In genomic region chr7:81825381-81825780, GRCm38 (mm10) we compare ENCODE assay signal across 12 mouse cellular contexts. TPM values are rescaled to one million over a fixed set of nuclear protein-coding genes. Genes with fewer than 3 reads are reported as not detected.
A peak's percentile ranks its signal among the peaks of the same experiment; 100 is the strongest.
DNase-seq lines count a peak whose midpoint lies in the region; ATAC-seq lines count a peak whose summit lies in the region.
"Had no signal": no experiment of that assay in that cellular context is flagged by ENCODE, and none has a peak within 500 bp of the region (broad histone marks: within the 10 kb centered on the region; RNA-seq: fewer than 3 reads in every experiment).

No protein-coding gene starts in this region.

- no peaks in the 10 kb centered on the region for H3K9me3 ChIP-seq in embryonic facial prominence, embryonic 12.5 days
- no peaks in the 10 kb centered on the region for H3K9me3 ChIP-seq in embryonic facial prominence, embryonic 10.5 days
- H3K9me3 ChIP-seq in lung, embryonic 15.5 days: no peaks in the 10 kb centered on the region
- H3K9me3 ChIP-seq in intestine, embryonic 14.5 days (ENCODE audit: control insufficient read depth, low read length): no peaks in the 10 kb centered on the region
- H3K9me3 ChIP-seq in neural tube, embryonic 15.5 days (replicated peaks): no peaks in the 10 kb centered on the region
- H3K9me3 ChIP-seq: megakaryocyte, embryonic 14.5 days had no signal

- H3K36me3 ChIP-seq in embryonic facial prominence, embryonic 12.5 days: no peaks in the 10 kb centered on the region
- no peaks in the 10 kb centered on the region for H3K36me3 ChIP-seq in embryonic facial prominence, embryonic 10.5 days (replicated peaks)
- H3K36me3 ChIP-seq in lung, embryonic 15.5 days: no peaks in the 10 kb centered on the region
- no peaks in the 10 kb centered on the region for H3K36me3 ChIP-seq in intestine, embryonic 14.5 days (ENCODE audit: control insufficient read depth, insufficient read depth, low read length)
- H3K36me3 ChIP-seq in neural tube, embryonic 15.5 days: no peaks in the 10 kb centered on the region

- peaks cover 47% of the 10 kb centered on the region for H3K4me1 ChIP-seq in embryonic facial prominence, embryonic 12.5 days
- H3K4me1 ChIP-seq in embryonic facial prominence, embryonic 10.5 days: peaks cover 51% of the 10 kb centered on the region
- H3K4me1 ChIP-seq in lung, embryonic 15.5 days: peaks cover 37% of the 10 kb centered on the region
- H3K4me1 ChIP-seq in intestine, embryonic 14.5 days (replicated peaks; ENCODE audit: control insufficient read depth, insufficient read depth, low read length): peaks cover 39% of the 10 kb centered on the region
- peaks cover 34% of the 10 kb centered on the region for H3K4me1 ChIP-seq in neural tube, embryonic 15.5 days

- WGBS in embryonic facial prominence, embryonic 12.5 days: 23% methylated on average over 3 of the region's 3 CpGs
- WGBS in embryonic facial prominence, embryonic 10.5 days: 62% methylated on average over 3 of the region's 3 CpGs
- 17% methylated on average over 3 of the region's 3 CpGs for WGBS in lung, embryonic 15.5 days
- 17% methylated on average over 3 of the region's 3 CpGs for WGBS in intestine, embryonic 14.5 days
- WGBS in neural tube, embryonic 15.5 days: 26% methylated on average over 3 of the region's 3 CpGs

- H3K4me3 ChIP-seq in embryonic facial prominence, embryonic 12.5 days: no peak overlapping the region
- no peak overlapping the region for H3K4me3 ChIP-seq in embryonic facial prominence, embryonic 10.5 days
- H3K4me3 ChIP-seq in lung, embryonic 15.5 days: no peak overlapping the region
- no peak overlapping the region for H3K4me3 ChIP-seq in intestine, embryonic 14.5 days (ENCODE audit: low read depth, low read length)
- no peak overlapping the region for H3K4me3 ChIP-seq in neural tube, embryonic 15.5 days (replicated peaks)

- ATAC-seq in embryonic facial prominence, embryonic 12.5 days (ENCODE audit: insufficient number of reproducible peaks, insufficient read depth, low FRiP score, low TSS enrichment): no peak
- ATAC-seq in lung, embryonic 15.5 days (ENCODE audit: borderline replicate concordance, extremely low read depth, low FRiP score, low TSS enrichment): no peak
- ATAC-seq in intestine, embryonic 14.5 days (replicated peaks; ENCODE audit: low FRiP score, low TSS enrichment, low read depth): no peak
- ATAC-seq in neural tube, embryonic 15.5 days (ENCODE audit: low FRiP score): no peak
- ATAC-seq: activated CD4-positive, CD25-positive, alpha-beta regulatory T cell, adult 4 months had no signal

- DNase-seq in embryonic facial prominence, embryonic 10.5 days (ENCODE audit: low spot score): no peak
- DNase-seq in lung, postnatal 25 days (ENCODE audit: low spot score): no peak
- no peak for DNase-seq in intestine, embryonic 14.5 days (ENCODE audit: low spot score)
- no peak for DNase-seq in thymus, adult 18-20 months
- no peak for DNase-seq in layer of hippocampus, postnatal 36 days
- DNase-seq: spleen, adult 18-20 months had no signal

- H3K4me2 ChIP-seq in embryonic facial prominence, embryonic 12.5 days (replicated peaks): 0 out of 2 replicates have a peak overlapping the region, but pooled peaks have one; percentile 8
- peak overlapping the region; percentile 27; the same call in 1 of the 2 replicates for H3K4me2 ChIP-seq in lung, embryonic 15.5 days
- peak overlapping the region; percentile 36; the same call in 1 of the 2 replicates for H3K4me2 ChIP-seq in intestine, embryonic 14.5 days (ENCODE audit: low read length)
- peak overlapping the region; percentile 25 for H3K4me2 ChIP-seq in neural tube, embryonic 15.5 days

- H3K27ac ChIP-seq in embryonic facial prominence, embryonic 12.5 days: 0 out of 2 replicates have a peak overlapping the region, but pooled peaks have one; percentile 25
- H3K27ac ChIP-seq in embryonic facial prominence, embryonic 10.5 days (replicated peaks): no peak overlapping the region
- H3K27ac ChIP-seq in lung, embryonic 15.5 days: no peak overlapping the region
- H3K27ac ChIP-seq in intestine, embryonic 14.5 days (ENCODE audit: low read depth): no peak overlapping the region
- no peak overlapping the region for H3K27ac ChIP-seq in neural tube, embryonic 15.5 days (replicated peaks)

- H3K9ac ChIP-seq in embryonic facial prominence, embryonic 12.5 days: no peak overlapping the region
- no peak overlapping the region for H3K9ac ChIP-seq in lung, embryonic 15.5 days
- H3K9ac ChIP-seq in intestine, embryonic 14.5 days (ENCODE audit: low read length): no peak overlapping the region
- H3K9ac ChIP-seq in neural tube, embryonic 15.5 days (replicated peaks): no peak overlapping the region

- H3K27me3 ChIP-seq in embryonic facial prominence, embryonic 12.5 days: no peaks in the 10 kb centered on the region
- no peaks in the 10 kb centered on the region for H3K27me3 ChIP-seq in embryonic facial prominence, embryonic 10.5 days (replicated peaks; ENCODE audit: low read depth, poor library complexity, severe bottlenecking)
- no peaks in the 10 kb centered on the region for H3K27me3 ChIP-seq in lung, embryonic 15.5 days
- H3K27me3 ChIP-seq in intestine, embryonic 14.5 days (replicated peaks; ENCODE audit: control insufficient read depth, insufficient read depth, low read length): no peaks in the 10 kb centered on the region
- no peaks in the 10 kb centered on the region for H3K27me3 ChIP-seq in neural tube, embryonic 15.5 days (replicated peaks)
- H3K27me3 ChIP-seq: megakaryocyte, embryonic 14.5 days had no signal

RNA-seq across cellular contexts. Expression of gene Btbd1, which starts 3.9 kb away (rescaled TPM):
- polyA plus RNA-seq in embryonic facial prominence, embryonic 12.5 days (2016; fragmentation: Nextera tagmentation; extraction: Ambion mirVana): 83.2 and 86.0 TPM in 2 replicates
- 56.2 and 58.9 TPM in 2 replicates for polyA plus RNA-seq in embryonic facial prominence, embryonic 10.5 days (2016; fragmentation: Nextera tagmentation; extraction: Ambion mirVana)
- 64.6 and 68.4 TPM in 2 replicates for polyA plus RNA-seq in lung, embryonic 15.5 days (2015; fragmentation: Nextera tagmentation; extraction: Ambion mirVana)
- 76.5 and 78.3 TPM in 2 replicates for polyA plus RNA-seq in intestine, embryonic 14.5 days (2014; fragmentation: Nextera tagmentation; extraction: Ambion mirVana)
- 93.1 and 96.6 TPM in 2 replicates for polyA plus RNA-seq in neural tube, embryonic 15.5 days (2015; fragmentation: Nextera tagmentation; extraction: Ambion mirVana)
- total RNA-seq in layer of hippocampus, postnatal 36 days (2021): 100 to 1,000 TPM; 103 to 117 TPM

RNA-seq across cellular contexts. Expression of gene Gm10160, which starts 30.2 kb away (rescaled TPM):
- polyA plus RNA-seq in embryonic facial prominence, embryonic 12.5 days (2016; fragmentation: Nextera tagmentation; extraction: Ambion mirVana): not detected in 2 replicates
- polyA plus RNA-seq in embryonic facial prominence, embryonic 10.5 days (2016; fragmentation: Nextera tagmentation; extraction: Ambion mirVana): not detected in 2 replicates
- not detected in 2 replicates for polyA plus RNA-seq in lung, embryonic 15.5 days (2015; fragmentation: Nextera tagmentation; extraction: Ambion mirVana)
- polyA plus RNA-seq in intestine, embryonic 14.5 days (2014; fragmentation: Nextera tagmentation; extraction: Ambion mirVana): not detected in 2 replicates
- not detected in 2 replicates for polyA plus RNA-seq in neural tube, embryonic 15.5 days (2015; fragmentation: Nextera tagmentation; extraction: Ambion mirVana)
- not detected for total RNA-seq in layer of hippocampus, postnatal 36 days (2021)
- polyA plus RNA-seq: activated CD4-positive, CD25-positive, alpha-beta regulatory T cell, adult 4 months; C2C12 had no signal

RNA-seq across cellular contexts. Expression of gene Tm6sf1, which starts 33.4 kb away (rescaled TPM):
- polyA plus RNA-seq in embryonic facial prominence, embryonic 12.5 days (2016; fragmentation: Nextera tagmentation; extraction: Ambion mirVana): 15.8 and 16.0 TPM in 2 replicates
- 10.7 and 12.2 TPM in 2 replicates for polyA plus RNA-seq in embryonic facial prominence, embryonic 10.5 days (2016; fragmentation: Nextera tagmentation; extraction: Ambion mirVana)
- 14.7 and 18.0 TPM in 2 replicates for polyA plus RNA-seq in lung, embryonic 15.5 days (2015; fragmentation: Nextera tagmentation; extraction: Ambion mirVana)
- polyA plus RNA-seq in intestine, embryonic 14.5 days (2014; fragmentation: Nextera tagmentation; extraction: Ambion mirVana): 19.8 and 20.1 TPM in 2 replicates
- 15.1 and 25.6 TPM in 2 replicates for polyA plus RNA-seq in neural tube, embryonic 15.5 days (2015; fragmentation: Nextera tagmentation; extraction: Ambion mirVana)
- total RNA-seq in layer of hippocampus, postnatal 36 days (2021): 10 to 100 TPM; 14.3 to 15.0 TPM

RNA-seq across cellular contexts. Expression of gene 3110040N11Rik, which starts 36.1 kb away (rescaled TPM):
- 45.8 and 54.4 TPM in 2 replicates for polyA plus RNA-seq in embryonic facial prominence, embryonic 12.5 days (2016; fragmentation: Nextera tagmentation; extraction: Ambion mirVana)
- polyA plus RNA-seq in embryonic facial prominence, embryonic 10.5 days (2016; fragmentation: Nextera tagmentation; extraction: Ambion mirVana): 42.6 and 50.2 TPM in 2 replicates
- polyA plus RNA-seq in lung, embryonic 15.5 days (2015; fragmentation: Nextera tagmentation; extraction: Ambion mirVana): 50.2 and 52.7 TPM in 2 replicates
- 48.1 and 50.4 TPM in 2 replicates for polyA plus RNA-seq in intestine, embryonic 14.5 days (2014; fragmentation: Nextera tagmentation; extraction: Ambion mirVana)
- polyA plus RNA-seq in neural tube, embryonic 15.5 days (2015; fragmentation: Nextera tagmentation; extraction: Ambion mirVana): 49.9 and 52.9 TPM in 2 replicates
- 10 to 100 TPM; 20.7 to 21.7 TPM for total RNA-seq in layer of hippocampus, postnatal 36 days (2021)
